Mouse (Mus musculus): ENCODE results near the gene Pde3b. TPM values are rescaled to one million over a fixed set of nuclear protein-coding genes. Genes with fewer than 3 reads are reported as not detected.
"Not testable (repeated sequence)": the region's sequence is repeated elsewhere in the genome, so short reads cannot be mapped to it uniquely, and the experiment has no call there.

The Pde3b gene
- total RNA-seq, 2 experiments from 2014 or later, result 9.1 to 10.5 TPM

GRCm38 (mm10) chr7:114477884-114478283, 62.8 kb downstream of the Pde3b start:
- no peak for DNase-seq (ENCODE audit: extremely low spot score in 1 of 2, low spot score in 1 of 2)

GRCm38 (mm10) chr7:114478901-114479300, 63.8 kb downstream of the Pde3b start:
- DNase-seq (ENCODE audit: extremely low spot score in 1 of 2, low spot score in 1 of 2), result no peak

DNA sequence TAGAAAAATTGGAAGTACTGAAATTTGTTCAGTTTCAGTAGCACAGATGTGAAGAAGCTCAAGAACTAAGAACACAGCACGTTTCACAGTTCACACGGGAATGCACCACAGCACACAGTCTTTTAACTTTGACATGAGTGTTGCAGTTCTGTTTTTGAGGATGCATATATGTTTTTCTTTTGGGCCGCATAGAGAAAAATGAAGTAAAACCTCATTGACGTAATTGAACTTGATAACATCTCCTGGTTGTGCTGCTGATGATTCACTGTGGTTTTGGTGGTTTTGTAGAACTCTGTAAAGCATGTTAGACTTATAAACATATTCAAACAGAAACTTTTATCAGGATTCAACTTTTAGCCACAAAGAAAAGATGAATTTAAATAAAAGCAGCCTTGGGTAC, 64.7 kb downstream of the Pde3b start:
- no peak for DNase-seq (ENCODE audit: extremely low spot score in 1 of 2, low spot score in 1 of 2)

DNA sequence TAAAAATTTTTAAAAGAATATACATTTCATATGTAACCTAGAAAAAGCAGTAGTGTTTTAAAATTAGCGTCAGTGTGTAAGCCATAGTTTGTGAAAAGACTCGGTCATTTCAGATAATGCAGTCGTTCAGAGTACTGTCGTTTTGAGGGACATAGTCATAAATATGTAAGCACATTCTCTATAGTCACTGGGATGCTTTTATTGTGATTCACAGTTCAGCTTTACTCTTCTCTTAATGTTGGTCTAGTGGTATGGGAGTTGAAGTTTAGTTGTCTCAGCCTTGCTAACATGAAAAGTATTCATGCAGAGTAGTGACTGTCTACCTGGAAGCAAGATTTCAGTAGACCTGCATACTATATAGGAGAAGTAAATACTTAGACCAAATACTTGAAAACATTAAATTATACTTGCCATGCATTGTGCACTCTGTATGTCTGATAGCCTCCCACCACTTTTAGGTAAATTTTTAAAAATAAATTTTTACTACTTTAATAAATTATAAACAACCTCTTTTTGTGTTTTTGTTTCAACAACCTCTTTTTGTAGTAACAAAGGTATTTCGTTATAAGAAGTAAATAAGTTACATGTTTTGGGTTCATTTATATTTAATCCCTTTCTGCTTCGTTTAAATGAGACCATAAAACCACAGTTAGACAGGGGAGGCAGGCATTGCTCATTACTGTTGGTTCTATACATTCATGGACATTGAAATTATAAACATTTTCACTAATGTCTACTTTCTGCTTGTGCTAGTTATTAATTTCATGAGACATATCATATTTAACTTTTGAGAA, 65.3 kb downstream of the Pde3b start:
- DNase-seq (ENCODE audit: extremely low spot score in 1 of 2, low spot score in 1 of 2), result no peak

DNA sequence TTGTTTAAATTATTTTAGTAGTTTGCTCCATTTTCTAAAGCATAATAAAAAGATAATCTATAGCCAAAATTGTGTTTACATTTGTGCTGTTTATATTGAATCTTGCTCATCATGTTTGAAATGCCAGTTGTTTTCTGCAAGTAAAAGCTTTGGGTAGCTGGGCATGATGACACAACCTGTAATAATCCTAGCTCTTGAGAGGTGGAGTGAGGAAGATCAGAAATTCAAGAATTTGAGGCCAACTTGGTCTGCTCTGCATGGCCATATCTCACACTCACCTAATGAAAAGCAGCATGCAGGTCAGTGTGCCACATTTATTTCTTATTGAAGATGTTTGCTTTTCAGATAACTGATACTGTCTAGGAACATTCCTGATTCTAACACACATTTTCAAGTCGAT, 65.9 kb downstream of the Pde3b start:
- DNase-seq (ENCODE audit: extremely low spot score in 1 of 2, low spot score in 1 of 2), result no peak

DNA sequence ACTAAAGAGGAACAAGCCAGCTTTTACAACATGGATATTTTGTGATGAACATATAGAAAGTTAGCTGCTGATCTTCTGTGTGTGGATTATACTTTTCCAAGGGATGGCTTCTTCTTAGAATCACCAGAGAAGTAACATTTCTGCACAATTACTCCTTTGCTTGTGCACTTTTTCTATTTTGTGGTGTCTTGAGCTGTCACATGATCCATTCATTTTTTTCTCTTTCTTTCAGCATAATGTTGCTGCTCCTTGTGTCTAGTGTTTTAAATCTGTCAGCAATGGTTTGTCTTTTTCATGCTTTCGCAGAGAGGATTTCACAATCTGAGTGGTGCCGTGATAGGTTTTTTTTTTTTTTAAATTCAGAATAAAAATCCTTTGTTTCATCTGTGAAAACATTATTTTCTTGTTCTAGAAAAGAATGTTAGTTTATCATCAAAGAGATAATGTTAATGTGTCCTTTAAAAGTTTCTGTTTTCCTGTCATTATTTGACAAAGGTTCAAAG, 66.4 kb downstream of the Pde3b start:
- no peak for DNase-seq (ENCODE audit: extremely low spot score in 1 of 2, low spot score in 1 of 2)

- no peak for DNase-seq (ENCODE audit: extremely low spot score in 1 of 2, low spot score in 1 of 2)
These were observed 77.5 kb downstream of the Pde3b start for GRCm38 (mm10) chr7:114492540-114492939.

GRCm38 (mm10) chr7:114494033-114494432, 79.0 kb downstream of the Pde3b start:
- no peak for DNase-seq (ENCODE audit: extremely low spot score in 1 of 2, low spot score in 1 of 2)

GRCm38 (mm10) chr7:114499293-114499692, 84.2 kb downstream of the Pde3b start:
- DNase-seq (ENCODE audit: extremely low spot score in 1 of 2, low spot score in 1 of 2), result no peak

DNA sequence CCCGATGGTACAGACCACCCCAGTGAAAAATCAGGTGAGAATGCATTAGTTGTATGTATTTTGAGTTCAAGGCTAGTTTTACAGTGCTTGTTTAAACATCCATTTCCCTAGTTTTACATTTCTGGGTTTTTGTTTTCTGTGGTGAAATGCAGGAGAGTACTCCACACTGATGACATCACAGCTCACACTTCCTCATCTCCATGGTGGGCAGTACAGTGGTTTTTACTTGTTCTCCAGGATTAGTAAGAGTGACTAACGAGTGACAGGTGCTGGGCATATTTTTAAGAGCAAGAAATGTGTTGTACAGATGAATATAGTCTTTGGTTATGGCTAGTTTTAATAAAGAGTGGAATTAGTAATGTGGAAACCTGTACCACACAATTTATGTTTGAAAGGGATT, 93.8 kb downstream of the Pde3b start:
- no peak for DNase-seq (ENCODE audit: extremely low spot score in 1 of 2, low spot score in 1 of 2)

DNA sequence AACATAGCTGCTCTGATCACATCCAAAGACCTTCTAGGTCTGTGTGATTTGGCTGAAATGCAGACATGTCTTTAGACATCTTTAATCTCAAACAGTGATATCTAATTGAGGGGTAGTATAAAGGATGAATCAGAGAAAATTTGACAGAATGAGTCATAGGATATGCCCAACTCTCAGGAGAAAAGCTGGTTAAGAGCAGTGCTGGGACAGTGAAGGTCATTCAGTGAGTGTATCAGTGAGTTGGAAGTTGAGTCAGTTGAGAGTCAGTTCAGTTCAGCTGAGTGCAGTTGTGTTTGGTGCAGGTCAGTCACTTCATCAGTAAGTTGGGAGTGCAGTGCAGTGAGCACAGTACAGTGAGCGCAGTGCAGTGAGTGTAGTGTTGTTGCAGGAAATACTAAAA, 105.0 kb downstream of the Pde3b start:
- no peak for DNase-seq (ENCODE audit: extremely low spot score in 1 of 2, low spot score in 1 of 2)

DNA sequence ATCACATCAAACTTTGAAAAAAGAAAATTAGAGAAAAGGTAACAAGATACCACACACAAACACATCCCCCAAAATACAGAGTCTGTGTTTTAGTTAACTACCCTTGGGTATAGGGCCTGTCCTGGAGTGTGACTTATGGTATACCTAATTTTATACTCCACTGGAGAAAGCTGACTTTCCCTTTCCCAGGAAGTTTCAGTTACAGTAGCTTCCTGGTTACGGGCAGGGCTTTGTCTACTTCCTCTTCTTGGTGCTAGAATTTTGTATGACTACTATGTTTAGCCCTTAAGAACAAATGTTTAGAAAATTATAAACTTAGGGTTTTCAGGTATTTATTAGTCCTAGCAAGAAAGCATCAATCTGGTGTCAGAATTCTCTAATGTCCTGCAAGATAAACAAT, 111.2 kb downstream of the Pde3b start:
- DNase-seq (ENCODE audit: extremely low spot score in 1 of 2, low spot score in 1 of 2), result no peak

GRCm38 (mm10) chr7:114536179-114536578, 121.1 kb downstream of the Pde3b start:
- DNase-seq (ENCODE audit: extremely low spot score in 1 of 2, low spot score in 1 of 2), result no peak

DNA sequence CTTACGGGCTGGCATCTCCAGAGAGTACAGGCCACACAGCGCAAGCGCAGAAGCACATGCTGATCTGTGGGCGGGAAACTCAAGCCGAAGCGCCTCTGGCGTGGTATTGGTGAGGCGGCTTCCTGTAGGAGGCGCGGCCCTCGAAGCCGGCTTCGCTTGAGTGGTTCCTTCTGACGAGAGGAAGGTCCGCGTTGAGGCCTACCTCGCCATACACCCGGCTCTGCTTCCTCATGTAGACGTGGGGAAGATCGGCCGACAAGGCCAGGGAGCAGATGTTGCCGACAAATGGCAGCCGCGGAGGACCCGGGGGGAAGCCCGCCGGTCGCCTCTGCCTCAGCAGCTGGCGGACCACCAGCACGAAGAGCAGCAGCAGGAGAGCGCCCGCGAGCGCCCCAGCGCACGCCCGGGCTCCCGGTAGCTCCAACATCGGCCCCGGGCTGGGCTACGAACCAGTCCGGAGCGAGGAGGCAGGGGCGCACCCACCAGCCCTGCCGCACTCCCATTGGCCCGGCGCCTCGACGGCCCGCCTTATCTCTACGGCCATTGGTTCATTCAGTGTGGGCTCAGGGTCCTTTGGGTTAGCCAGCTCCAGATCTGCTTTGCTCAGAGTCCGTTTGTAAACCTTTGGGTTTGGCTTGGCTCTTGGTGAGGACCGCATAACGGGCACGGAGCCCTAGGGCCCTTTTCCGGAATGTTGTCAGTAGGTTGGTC, 147.6 kb downstream of the Pde3b start, which contains the start of gene Cyp2r1:
Gene Cyp2r1, minus strand, starts transcription at position 442 of the 711 bp plus-strand sequence.
- peak; percentile 70 to 73 for DNase-seq (ENCODE audit: extremely low spot score in 1 of 2, low spot score in 1 of 2)

DNA sequence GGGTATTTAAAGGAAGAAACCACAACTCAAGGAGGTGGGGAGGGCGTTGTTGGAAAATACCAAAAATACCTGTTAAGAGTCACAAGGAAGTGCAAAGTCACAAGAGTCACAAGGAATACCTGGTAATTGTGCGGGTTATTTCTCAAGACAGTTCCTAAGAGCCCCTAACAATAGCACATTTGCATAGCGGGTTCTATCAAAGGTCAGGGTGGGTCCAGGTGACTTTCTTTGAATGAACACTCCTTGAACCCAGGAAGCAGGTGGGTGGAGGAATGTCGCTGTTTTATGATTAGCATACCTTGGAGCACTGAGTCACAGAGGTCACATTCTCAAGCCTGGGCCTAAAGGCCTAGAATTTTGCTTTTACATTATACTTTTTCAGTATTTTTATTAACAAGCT, 158.8 kb downstream of the Pde3b start:
- DNase-seq (ENCODE audit: extremely low spot score in 1 of 2, low spot score in 1 of 2), result not testable (repeated sequence)

- DNase-seq (ENCODE audit: extremely low spot score in 1 of 2, low spot score in 1 of 2), result no peak
These were observed 161.8 kb downstream of the Pde3b start for GRCm38 (mm10) chr7:114576931-114577330.

GRCm38 (mm10) chr7:114577665-114578064, 162.6 kb downstream of the Pde3b start:
- DNase-seq (ENCODE audit: extremely low spot score in 1 of 2, low spot score in 1 of 2), result no peak

DNA sequence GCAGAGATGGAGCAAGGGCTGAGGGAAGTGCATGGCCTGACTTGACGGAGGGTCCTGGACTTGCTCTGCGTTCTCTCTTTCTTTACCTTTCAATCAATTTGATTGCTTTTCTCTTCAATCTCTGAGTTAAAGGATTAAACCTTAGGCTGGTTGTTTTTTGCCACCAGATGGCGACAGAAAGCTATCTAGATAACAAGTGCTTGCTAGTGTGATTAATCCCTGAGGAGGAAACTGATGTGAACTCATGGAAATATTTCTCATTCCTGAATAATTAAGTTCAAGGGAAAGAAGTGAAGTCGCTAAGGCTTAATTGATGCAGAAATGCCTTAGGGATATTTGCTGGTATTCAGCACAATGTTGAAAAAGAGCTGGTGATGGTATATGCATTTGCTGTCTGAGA, 165.3 kb downstream of the Pde3b start:
- DNase-seq (ENCODE audit: extremely low spot score in 1 of 2, low spot score in 1 of 2), result peak; percentile 36 to 82

GRCm38 (mm10) chr7:114581200-114581599, 166.1 kb downstream of the Pde3b start:
- DNase-seq (ENCODE audit: extremely low spot score in 1 of 2, low spot score in 1 of 2), result no peak

- no peak for DNase-seq (ENCODE audit: extremely low spot score in 1 of 2, low spot score in 1 of 2)
These were observed 167.4 kb downstream of the Pde3b start for GRCm38 (mm10) chr7:114582441-114582840.

Data from layer of hippocampus, postnatal 25 days (tissue).